ENCODE assay signal across 11 mouse cellular contexts in the genomic region with DNA sequence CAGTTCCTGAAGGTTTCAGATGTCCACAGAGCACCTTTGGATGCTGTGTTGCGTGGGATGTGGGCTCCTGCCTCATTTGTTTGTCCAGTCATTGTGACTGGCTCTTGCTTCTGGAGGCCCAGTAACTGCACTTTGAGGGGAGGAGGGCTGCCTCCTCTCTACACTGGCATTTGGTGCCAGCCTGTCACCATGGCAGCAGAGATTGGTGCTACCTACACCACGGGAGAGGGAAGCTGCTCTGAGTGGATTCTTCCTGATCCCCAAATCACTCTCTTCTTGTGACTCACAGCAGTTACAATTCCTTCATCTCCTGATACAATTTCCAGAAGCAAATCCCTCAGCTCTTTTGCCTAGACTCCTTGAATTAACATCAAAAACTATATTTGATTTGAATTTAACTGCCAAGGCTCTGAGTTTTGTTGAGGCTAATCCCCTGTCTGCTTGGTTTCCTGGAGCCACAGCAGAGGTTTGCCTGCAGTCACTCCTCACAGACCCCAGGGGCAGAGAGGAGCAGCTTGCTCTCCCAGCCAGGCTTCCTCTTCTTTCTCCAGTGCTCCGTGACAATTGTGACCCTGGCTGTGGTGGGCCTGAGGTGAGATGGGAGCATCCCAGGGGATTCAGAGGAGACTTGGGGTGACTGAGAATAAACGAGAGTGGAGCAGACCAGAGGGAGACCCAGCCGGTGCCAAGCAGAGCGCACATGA.
A peak's percentile ranks its signal among the peaks of the same experiment; 100 is the strongest.
DNase-seq lines count a peak whose midpoint lies in the region.
"Had no signal": no experiment of that assay in that cellular context is flagged by ENCODE, and none has a peak within 500 bp of the region (broad histone marks: within the 10 kb centered on the region; RNA-seq: fewer than 3 reads in every experiment).

No protein-coding gene starts in this region.

- DNase-seq in cerebellum, postnatal 25 days = peak; percentile 19 to 39
- no peak for DNase-seq in cerebellum, adult 8-10 months
- peak; percentile 34 to 49 for DNase-seq in left cerebral cortex, postnatal 14 days (ENCODE audit: low spot score in 2 of 2)
- no peak for DNase-seq in left cerebral cortex, postnatal 4 days
- DNase-seq in thymus, postnatal 4 days = peak; percentile 47
- no peak for DNase-seq in thymus, adult 18-20 months
- DNase-seq in spleen, postnatal 10 days (ENCODE audit: low spot score in 2 of 2) = no peak
- no peak for DNase-seq in kidney, postnatal 14 days
- DNase-seq: cerebellum, adult 9-10 months; gastrocnemius, postnatal 10 days; lung, embryonic 14.5 days had no signal

- intact Hi-C loops in left cerebral cortex, postnatal 14 days (cut with DNase I) = loop anchor here (5.0 to 10.0 kb wide), 2 partner anchors 190 to 307 kb away; no protein-coding TSS in a partner anchor
- intact Hi-C loops in left cerebral cortex, postnatal 4 days (cut with DNase I) = no loop called here

Comparison
In these comparisons a context has a peak if more than half of its experiments do, and no peak if none do; other contexts are left out.
1. DNase-seq: peak in cerebellum, postnatal 25 days (2 of 2), left cerebral cortex, postnatal 14 days (2 of 2) and thymus, postnatal 4 days (single experiment); none in cerebellum, adult 8-10 months (single experiment), left cerebral cortex, postnatal 4 days (single experiment), thymus, adult 18-20 months (0 of 2), spleen, postnatal 10 days (0 of 2) and kidney, postnatal 14 days (single experiment).